Mouse (Mus musculus): ENCODE measurements at regions not wholly inside any gene's neighbourhood (a gene's known extent, or its start where the extent isn't known, plus 50 kb on each side); places are given as distances from the start of the nearest gene placed in this dataset.

DNA sequence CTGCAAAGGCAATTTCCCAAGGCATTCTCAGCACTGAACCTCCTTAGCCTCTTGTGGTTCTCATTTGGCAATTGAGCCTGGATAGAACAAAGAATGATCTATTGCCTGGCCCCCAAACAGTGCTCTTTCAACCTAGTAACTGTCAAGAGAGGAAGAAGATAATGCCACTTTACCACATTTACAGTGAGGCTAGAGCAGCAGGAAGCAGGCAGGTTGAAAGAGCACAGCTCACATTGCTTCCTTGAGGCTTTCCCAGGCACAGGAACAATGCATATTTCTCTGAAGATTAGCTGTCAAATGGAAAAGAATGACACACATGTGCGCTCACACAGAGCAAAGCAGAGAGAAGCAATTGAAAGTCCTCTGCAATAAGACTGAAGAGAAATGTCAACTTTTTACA, 1221.0 kb upstream of the Flrt2 start:
- DNase-seq = no peak

DNA sequence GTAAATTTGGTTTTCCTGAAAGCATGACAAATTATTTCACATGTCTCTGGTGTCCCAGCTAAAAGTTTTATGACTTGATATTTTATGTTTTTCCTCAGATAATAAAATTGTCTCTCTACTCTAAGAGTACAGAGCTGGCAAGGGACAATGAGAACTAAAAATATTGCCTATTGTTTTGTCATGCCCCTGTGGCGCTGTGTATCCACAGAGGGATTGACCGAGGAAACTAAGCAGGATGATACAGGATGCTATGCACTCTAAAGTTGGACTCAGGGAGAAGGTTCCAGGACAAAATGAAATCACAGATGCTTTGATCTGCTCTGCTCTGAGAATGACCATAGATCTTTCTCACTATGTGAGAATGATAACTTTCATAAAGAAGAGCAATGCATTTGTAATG, 1203.3 kb upstream of the Flrt2 start:
- no peak for DNase-seq

DNA sequence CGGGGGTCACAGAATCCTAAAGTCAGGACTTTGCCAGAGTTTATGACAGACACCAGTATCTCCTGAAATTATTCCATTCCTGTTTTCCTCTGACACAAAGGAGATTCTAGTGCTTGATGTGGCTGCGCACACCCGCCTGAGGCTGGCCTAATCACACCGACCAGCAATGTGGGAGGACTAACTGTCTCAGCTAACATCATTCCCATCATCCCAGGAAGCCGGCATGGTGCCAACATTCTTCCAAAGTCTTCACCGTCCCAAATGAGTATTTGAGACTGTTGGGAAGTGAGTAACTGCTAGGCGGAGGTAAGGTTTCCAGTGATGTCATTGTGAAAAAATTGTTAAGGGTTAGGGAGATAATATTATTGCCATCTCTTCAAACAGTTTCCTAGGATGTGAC, 1183.9 kb upstream of the Flrt2 start:
- DNase-seq = no peak

DNA sequence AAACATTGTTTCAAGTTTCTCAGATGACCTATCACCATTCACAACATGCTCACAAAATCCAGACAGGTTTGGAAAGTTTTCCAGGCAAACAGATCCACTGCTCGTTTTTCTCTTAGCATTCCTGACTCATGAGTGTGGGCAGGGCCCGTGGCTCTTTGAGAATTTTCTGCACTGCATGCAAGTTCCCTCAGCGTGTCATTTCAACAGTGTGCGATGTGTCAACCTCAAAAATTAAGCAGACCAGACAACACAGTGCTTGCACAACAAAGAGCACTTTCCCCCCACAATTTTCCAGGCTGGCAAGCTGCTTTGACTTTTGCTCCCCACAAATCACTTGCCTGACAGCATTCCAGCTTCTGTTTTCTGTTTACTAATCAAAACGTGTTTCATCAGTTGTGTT, 1182.2 kb upstream of the Flrt2 start:
- DNase-seq = peak in 1 of 2 experiments; percentile 1

DNA sequence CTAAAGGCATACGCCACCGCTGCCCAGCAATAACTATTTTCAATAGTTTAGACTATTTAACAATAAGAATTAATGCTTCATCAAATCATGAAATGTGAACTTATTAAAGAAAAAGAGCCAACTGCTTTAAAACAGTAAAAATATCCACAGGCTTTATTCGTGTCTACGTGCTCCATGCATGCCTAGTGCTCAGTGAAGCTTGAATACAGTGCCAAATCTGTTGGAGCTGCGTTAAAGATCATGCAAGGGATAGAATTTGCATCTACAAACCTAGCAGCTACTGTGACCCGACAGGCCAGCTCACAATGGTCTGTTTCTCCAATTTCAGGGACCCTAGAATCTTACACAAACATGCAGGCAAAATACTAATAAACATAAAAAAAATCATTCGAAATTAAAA, 1147.3 kb upstream of the Flrt2 start:
- DNase-seq = no peak

DNA sequence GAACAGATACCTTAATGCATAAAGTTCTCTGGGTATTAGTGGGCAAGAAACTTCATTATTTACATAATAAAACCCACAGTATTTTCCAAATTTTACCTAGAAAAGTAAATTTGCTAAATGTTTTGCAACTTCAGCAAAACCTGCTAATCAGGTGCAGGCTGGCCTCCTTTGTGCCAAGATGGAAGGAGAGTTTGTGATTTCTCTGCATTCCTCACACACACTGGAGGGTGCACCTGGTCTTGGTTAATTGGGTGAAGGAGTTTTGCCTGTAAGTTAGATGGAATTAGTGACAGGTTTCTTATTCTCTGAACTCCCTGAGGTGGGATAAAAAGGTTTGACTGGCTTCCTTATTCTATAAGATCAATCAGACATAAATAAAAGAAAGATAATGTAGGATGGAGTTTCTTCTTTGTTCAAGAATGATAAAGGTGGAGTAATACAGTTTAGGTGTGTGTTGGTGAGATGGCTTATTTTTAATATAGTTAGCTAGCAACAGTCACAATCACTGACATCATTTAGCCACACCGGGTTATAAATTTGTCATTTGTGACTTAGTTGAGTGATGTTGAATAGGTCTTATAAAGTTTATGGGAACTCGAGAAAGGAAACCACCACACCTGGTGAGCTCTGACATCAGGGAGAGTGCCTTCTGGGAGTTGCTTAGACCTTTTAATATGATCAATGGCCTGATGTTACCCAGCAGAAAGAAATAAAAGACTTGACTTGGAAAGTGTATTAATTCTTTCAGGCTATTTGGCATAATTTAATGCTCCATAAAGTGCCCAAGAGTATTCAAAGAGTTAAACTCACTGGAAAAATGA, 1131.4 kb upstream of the Flrt2 start:
- no peak for DNase-seq

DNA sequence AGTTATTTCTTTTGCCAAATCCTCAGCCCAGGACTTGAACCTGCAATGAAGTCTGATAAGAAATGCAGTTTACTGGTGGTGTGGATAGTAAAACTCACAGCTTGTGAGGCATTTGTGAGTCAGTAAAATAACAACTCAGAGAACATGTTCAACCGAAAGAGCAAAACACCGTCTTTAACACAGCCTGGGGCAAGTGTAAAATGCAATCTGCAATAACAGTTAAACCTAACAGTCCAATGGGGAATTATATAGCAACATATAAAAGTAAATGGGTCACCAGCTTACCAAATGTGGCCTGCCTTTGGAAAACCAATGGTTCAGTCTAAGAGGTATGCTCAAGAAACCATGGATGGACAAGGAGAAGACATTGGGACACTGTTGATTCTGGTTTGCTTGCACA, 1117.0 kb upstream of the Flrt2 start:
- no peak for DNase-seq

DNA sequence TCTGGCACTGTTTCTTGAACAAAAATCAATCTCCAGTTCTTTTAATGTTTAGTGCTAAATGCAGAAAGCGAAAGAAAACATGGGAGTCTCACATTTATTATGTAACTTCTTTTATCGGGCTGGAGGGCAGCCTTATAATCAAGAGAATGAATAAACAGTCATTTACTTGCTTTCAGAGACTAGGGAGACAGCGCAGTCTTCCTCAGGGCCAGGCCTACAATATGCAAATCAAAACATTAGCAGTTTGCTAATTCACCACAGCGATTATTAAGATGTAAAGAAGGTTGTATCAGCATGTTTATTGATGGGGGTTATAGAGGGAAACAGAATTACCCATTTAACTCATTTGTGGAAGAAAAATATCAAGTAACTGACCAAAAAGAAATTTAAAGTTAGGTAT, 1111.7 kb upstream of the Flrt2 start:
- no peak for DNase-seq

DNA sequence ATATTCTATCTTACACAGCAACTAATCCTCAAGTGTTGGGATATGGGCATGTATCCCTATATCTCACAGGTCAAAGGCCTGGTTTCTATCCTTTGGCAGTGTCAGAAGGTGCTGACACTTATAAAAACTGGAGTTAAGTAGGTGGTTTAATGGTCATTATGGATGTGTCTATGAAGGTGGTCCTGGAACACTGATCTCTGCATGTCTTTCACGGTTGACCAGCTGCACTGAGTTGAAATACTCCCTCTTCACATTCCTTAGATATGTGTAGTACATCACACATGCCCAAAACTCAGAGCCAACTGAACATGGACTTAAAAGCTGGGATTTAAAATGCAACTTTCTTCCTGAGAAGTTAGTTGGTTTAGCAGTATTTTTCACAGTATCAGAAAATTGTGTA, 1107.7 kb upstream of the Flrt2 start:
- DNase-seq = no peak

DNA sequence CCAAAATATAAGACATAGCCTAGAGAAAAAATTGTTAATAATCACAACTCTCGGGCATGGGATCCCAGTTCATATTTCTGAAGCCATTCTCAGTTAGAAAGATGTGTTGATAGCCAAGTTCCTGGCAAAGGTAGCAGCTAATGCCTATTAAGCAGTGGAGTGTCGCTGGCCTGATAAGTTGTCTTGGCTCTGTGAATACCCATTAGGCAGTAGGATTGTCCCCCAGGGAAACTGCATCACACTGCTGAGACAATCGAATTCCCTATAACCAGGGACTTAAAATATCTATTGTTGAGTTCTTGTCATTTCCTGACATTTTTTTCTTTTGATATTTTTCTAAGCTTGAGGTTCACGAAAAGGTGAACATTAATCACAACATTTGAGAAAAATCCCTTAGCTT, 1105.0 kb upstream of the Flrt2 start:
- DNase-seq = no peak

DNA sequence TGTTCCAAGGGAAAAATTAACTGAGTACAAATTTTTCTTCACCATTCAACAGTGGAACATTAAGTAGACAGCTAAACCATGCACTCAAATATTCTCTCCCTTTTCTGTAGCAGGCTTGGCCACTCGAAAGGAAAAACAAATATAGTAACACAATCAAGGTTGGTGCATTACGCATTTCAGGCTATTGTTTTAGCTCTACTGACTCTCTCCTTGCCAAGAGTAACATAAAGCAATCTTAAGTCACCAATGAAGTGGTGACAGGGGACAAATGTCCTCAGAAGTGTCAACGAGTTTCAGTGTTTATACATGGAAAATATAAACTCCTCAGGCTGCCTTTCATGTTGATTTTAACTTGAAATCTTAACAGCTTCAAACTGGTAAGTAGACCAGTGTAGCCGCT, 1103.4 kb upstream of the Flrt2 start:
- no peak for DNase-seq

DNA sequence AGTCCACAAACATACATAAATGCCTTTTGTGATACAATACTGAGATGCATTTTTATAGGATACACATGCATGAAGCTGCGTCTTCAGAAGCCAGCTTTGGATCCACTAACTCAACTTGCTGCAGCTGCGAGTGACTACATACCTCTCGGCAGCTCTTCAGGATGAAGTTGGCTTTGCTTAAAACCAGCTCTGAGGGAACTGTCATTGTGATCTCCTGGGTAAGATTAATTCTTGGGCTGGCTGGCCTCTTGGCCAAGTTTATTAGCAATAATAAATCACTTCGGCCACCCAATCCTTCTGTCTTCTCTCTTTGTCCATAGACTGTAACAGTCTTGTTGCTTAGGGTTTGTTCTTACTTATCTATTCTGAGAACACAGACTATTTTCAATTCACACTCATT, 1103.0 kb upstream of the Flrt2 start:
- no peak for DNase-seq

DNA sequence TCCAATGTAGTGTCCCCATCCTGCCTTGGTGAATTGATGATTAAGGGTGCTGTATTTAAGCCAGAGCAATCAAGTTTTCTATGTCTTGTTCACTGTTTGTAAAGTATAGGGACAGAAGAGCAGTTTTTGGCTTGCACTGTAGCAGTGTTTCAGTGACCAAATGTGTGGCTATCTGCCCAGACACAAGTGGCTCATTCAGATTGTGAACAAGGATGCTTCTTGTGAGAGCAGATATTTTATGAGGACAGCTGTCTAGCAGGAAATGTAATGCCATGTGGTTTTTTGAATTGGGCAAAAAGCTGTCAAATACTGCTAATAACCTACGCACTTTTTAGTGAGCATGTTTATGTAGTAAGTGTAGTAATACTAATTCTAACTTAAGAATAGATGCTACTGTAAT, 1086.5 kb upstream of the Flrt2 start:
- peak; percentile 3 to 22 for DNase-seq

DNA sequence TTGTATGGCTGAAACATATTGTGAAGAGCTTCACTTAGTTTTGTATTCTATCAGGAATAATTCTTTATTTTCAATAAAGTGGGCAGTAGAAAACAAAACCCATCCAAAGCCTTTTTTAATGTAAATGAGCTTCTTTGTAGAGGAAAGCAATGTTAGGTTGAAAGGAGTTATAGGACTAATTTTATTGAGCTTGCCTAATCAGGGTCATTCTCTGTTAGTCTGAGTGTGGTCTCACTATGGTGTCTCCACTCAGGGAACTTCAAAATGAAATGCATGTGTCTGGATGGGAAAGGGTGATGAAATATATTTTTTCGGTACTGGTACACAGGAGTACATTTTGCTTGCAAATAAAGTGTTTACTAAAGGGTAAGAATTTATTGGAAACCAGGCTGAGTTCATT, 1055.5 kb upstream of the Flrt2 start:
- no peak for DNase-seq

DNA sequence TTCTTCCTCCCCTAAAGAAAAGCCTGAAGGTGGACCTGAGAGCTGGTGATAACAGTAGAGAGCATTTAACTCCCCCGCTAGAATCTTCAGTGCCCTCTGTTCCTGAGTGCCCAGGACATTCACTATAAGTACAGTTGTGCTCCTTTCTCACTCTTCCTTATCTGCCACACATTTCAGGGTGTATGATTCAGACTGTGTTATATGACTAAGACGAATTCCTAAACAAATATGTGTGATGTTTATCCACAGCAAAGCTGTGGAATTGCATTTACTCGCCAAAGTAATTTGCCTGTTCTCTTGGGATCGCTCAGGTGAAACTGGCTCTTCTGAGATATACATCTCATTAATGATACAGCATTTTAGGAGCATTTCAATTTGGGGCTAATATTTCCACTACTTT, 1051.9 kb upstream of the Flrt2 start:
- DNase-seq = no peak

DNA sequence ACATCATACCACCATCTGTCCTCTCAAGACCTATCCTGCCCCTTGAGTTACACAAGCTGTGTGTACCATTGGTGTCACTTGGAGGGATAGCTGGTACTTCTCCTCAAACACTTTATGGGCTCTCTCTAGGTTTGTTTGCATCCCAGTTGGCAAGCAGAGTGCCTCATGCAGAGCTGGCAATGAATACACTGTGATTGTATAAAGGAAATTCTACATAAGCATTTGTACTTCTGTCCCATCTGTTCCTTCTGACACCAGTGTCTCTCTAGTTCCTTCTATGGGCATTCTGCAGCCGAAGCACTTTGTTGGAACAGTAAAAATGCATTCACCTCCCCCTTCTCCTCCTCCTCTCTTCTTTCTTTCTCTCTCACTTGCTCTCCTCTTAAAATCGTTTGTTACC, 1046.7 kb upstream of the Flrt2 start:
- no peak for DNase-seq

DNA sequence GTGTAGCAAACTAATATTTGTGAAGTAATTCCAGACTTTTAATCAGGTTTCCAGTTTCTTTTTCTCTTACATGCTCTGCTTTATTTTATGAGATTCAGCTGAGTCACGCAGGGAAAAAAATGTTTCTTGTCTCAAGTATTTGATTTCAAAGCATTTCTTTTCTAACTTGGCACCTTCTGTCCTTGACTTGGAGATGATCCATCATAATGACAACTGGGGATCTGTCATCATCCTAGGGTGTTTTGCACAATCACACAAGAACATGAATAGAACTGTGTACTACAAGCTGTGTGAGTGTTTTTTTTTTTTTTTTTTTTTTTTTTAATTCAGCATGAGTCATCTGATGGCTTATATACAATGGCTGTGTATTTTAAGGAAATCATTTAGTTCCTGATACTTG, 1022.0 kb upstream of the Flrt2 start:
- DNase-seq = no peak

DNA sequence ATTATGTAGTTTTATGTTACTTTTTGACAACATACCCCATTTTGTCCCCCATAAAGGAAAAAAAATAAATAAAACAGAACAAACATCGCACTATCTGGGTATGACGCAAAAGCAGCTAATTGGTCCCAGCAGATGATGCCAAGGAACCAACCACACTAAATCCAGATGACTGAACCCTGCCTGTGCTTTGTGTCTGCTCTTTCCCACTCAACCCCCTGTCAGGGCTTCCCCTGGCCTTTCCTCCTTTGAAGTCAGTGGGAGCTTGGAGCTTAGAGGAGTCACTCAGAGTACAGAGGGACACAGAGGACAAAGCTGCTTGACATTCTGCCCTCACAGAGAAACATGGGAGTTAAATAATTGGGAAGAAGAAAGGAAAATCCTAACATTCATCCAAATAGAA, 1017.1 kb upstream of the Flrt2 start:
- no peak for DNase-seq

DNA sequence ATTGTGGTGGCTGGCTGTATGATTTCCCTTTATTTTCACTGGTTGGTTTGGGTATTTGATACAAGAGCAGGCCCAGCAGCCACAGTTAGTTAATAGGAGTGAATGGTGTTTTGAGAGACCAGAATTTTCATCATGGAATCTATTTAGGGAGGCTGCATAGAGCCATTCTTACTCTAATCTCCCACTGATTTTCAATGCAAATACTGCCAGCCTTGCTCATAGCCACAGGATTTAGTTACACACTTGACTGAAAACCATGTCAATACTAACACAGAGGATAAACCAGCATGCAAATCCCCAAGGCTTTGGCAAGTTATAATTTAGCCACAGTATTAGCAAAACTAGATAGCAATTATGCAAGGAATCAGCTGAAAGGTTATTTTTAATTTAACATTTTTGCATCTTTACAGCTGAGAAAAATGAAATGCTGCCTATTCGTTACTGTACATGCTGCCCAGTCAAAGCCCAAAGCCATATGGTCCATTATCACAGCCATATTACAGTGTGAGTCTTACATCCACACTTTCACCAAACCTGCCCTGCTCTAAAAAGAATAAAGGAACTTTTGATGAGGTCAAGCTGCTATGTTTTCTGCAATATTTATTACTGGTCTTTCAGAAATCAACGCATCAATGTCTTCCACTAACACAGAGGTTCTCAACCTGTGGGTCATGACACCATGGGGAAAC, 1000.5 kb upstream of the Flrt2 start:
- DNase-seq = no peak

DNA sequence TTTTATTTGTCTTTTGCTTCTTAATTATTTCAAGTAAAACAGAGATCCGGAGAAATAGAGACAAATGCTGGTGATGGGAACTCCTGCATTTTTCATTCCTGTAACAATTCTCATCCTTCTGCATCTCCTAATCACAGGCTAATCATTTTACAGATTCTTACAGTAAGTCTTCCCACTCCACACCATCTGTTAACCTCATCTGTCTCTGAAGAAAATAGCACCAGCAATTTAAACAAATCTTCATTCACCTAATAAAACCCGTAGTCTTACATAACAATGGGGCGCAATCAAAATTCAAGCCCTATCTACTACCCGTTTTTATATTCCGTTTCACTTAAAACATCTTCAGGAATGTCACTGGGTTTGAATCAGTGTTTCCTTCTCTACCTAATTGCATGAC, 960.6 kb upstream of the Flrt2 start:
- DNase-seq = no peak

DNA sequence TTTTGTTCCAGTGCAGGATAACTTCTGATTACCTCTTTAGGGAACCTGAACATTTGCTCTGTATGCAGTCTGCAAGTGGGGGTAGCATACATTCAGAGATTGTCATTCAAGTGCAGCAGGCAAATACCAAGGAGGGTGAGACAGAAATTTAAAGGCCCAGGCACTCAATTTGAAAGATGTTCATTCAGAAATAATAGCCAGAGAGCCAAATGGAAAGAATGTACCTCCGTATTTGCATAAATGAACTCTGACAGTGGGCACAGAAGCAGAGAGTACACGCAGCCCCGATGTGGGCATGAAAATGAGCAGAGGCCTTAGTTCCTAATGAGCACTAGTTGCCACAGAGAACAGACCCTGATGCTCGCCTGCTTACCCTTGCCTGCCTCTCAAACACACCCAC, 958.8 kb upstream of the Flrt2 start:
- DNase-seq = no peak

DNA sequence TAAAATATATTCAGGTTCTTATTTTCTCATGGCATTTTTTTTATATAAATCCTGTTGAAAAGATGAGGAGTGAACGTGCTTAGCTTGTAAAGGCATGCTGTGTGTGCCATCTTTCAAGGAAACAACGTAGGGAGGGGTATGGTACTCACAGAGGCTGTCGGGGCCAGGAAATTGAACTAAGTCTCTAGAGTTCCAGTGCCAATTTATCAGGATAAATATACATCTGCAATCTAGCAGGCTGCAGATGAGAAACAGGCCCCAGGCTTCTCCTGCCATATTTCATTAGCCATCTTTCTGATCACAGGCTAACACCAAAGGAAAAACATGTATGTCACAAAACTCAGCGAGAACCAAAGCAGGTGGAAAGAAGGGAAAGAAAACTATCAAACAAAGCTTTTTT, 954.8 kb upstream of the Flrt2 start:
- no peak for DNase-seq

DNA sequence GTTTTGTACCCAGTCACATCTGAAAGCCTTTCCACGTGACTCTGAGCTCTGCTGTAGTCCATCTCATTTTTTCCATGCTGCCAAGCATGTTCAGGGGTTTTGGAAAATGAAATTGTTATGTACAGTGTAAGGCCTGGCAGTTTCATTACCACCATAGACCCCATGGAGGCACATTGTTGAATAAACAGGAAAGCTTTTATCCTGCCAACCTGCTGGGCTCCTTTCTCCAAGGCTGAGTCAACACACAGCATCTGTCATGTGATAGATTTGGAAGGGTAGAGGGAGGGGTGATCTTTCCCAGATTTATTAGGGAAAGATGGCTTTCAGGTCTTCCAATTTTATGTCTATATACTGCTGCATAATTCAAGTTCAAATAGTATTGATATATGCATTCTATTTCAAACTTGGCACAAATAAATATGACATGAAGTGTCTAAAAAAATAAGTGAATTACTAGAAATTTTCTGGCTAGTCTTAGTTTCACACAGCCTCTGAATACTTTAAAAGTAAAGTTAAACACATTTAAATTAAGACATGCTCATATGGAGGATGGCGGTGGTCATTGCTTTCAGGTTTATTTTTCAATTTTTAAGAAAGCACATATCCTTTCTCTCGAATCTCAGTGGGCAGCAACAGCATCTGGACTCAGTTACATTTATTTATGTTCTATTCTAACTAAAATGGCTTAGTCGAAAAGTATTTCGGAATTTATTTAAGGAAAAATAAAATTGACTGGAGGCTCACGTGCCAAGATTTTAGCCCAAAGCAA, 942.1 kb upstream of the Flrt2 start:
- no peak for DNase-seq

DNA sequence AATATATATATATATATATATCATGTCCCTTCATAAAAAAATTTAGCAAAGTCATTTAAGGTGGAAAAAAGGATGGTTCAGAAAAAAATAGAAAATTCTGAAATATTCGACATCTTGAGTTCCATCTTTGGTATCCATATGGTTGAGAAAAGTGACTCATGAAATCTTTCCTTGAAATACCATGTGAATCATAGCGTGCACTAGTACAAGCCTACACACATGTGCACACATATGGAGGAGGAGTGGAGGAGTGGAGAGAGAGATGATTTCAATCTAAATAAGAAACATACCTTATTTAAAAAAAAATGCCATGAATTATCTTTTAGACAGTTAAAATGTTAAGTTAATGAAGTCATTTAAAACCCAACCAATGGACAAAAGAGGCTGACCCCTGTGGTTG, 936.3 kb upstream of the Flrt2 start:
- no peak for DNase-seq
